Mouse (Mus musculus): Measurements from ENCODE around the gene Hist1h4i.

- TF ChIP-seq CTCF (IDR thresholded peaks at IDR 0.05; ENCODE audit: low read depth) (no peak), EP300 (IDR thresholded peaks at IDR 0.05; ENCODE audit: low read depth) (no peak)
These were observed 8.7 kb upstream of the Hist1h4i start for GRCm38 (mm10) chr13:22049737-22050440.

Data from liver, embryonic 14.5 days (tissue).